Mouse (Mus musculus) intestine, embryonic 16.5 days (tissue): ENCODE results near the gene Socs5. TPM values are rescaled to one million over a fixed set of nuclear protein-coding genes. Genes with fewer than 3 reads are reported as not detected.

ENCODE experiments used
- ATAC-seq: fragments of 200-750 bp; cut with Nextera tagmentation; 2 replicates; pipeline ENCODE4 v1.8.0; 2017; ENCODE audit warnings: moderate TSS enrichment, moderate library complexity
- H3K27ac ChIP-seq: fragments of 300-500 bp; sonication (generic); 2 replicates; pipeline ENCODE4 v1.5.1; 2014; ENCODE audit warnings: mild to moderate bottlenecking, low read length
- H3K27me3 ChIP-seq: fragments of 300-500 bp; sonication (generic); replicated peaks from 2 replicates; pipeline ENCODE4 v1.6.1; 2014; ENCODE audit warnings: low read length, control low read depth, mixed read lengths; ENCODE audit not compliant: control insufficient read depth, insufficient read depth
- H3K36me3 ChIP-seq: fragments of 300-500 bp; sonication (generic); 2 replicates; pipeline ENCODE4 v1.6.1; 2014; ENCODE audit warnings: low read length, control low read depth; ENCODE audit not compliant: control insufficient read depth, insufficient read depth
- H3K4me1 ChIP-seq: fragments of 300-500 bp; sonication (generic); 2 replicates; pipeline ENCODE4 v1.6.1; 2014; ENCODE audit warnings: low read length, control low read depth, mixed read lengths; ENCODE audit not compliant: control insufficient read depth, insufficient read depth
- H3K4me2 ChIP-seq: fragments of 300-500 bp; sonication (generic); 2 replicates; pipeline ENCODE4 v1.6.1; 2014; ENCODE audit warnings: low read depth, low read length, control low read depth
- H3K4me3 ChIP-seq: fragments of 300-500 bp; sonication (generic); 2 replicates; pipeline ENCODE4 v1.5.1; 2014; ENCODE audit warnings: mild to moderate bottlenecking, low read length
- H3K9ac ChIP-seq: fragments of 300-500 bp; sonication (generic); 2 replicates; pipeline ENCODE4 v1.6.1; 2014; ENCODE audit warnings: low read depth, low read length
- H3K9me3 ChIP-seq: fragments of 300-500 bp; sonication (generic); 2 replicates; pipeline ENCODE4 v1.6.1; 2016; ENCODE audit warnings: low read length, control low read depth; ENCODE audit not compliant: control insufficient read depth
- WGBS: fragments of 180-500 bp; shearing (Covaris S2); extraction: QIAGEN DNeasy Blood & Tissue Kit; methylation state at CpG from one replicate; pipeline ENCODE4 v1.1.7; 2014; 5-methylcytosine and 5-hydroxymethylcytosine counted together
- polyA plus RNA-seq: library from polyadenylated mRNA; unstranded; fragments of >200 nt; fragmentation: Nextera tagmentation; extraction: Ambion mirVana; gene quantifications from 2 replicates; pipeline ENCODE4 v1.2.1, GENCODE M21; 2015

Socs5 gene
- polyA plus RNA-seq, 1 experiment from 2014 or later = 5.3 TPM

GRCm38 (mm10) chr17:87080724-87081123, 26.8 kb upstream of the Socs5 start:
- H3K27ac ChIP-seq = no peak overlapping the region
- no peak overlapping the region for H3K4me3 ChIP-seq
- 90% methylated on average over 7 of the region's 7 CpGs for WGBS
- H3K4me2 ChIP-seq = no peak overlapping the region
- ATAC-seq = no peak
- H3K9ac ChIP-seq = no peak overlapping the region
- H3K36me3 ChIP-seq = no peaks in the 10 kb centered on the region
- no peaks in the 10 kb centered on the region; the same call in 1 of the 2 replicates for H3K27me3 ChIP-seq
- H3K4me1 ChIP-seq = no peaks in the 10 kb centered on the region
- no peaks in the 10 kb centered on the region for H3K9me3 ChIP-seq

GRCm38 (mm10) chr17:87082547-87082946, 24.9 kb upstream of the Socs5 start:
- 81% methylated on average over 4 of the region's 4 CpGs for WGBS
- Histone ChIP-seq H3K27ac (no peak overlapping the region), H3K4me2 (no peak overlapping the region), H3K9ac (no peak overlapping the region), H3K36me3 (no peaks in the 10 kb centered on the region), H3K9me3 (no peaks in the 10 kb centered on the region), H3K27me3 (no peaks in the 10 kb centered on the region; the same call in 1 of the 2 replicates), H3K4me1 (no peaks in the 10 kb centered on the region), H3K4me3 (no peak overlapping the region)
- ATAC-seq = no peak

DNA sequence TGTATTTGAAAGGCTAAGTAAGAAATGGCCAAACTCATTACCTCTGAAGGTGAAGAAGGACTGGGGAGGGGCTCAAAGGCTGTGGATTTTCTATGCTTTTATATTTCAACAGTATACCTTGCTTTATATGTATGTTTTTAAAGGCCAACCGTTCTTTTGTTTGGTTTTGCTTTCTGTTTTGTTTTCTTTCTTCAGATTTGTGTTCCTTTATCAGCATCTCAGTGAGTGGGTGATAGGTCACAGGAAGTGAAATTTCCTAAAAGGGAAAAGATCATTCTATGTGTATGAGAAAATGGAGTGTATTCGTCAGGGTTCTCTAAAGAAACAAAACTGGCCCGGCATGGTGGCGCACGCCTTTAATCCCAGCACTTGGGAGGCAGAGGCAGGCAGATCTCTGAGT, 23.8 kb upstream of the Socs5 start:
- Histone ChIP-seq H3K4me2 (no peak overlapping the region), H3K27ac (no peak overlapping the region), H3K4me1 (no peaks in the 10 kb centered on the region), H3K9me3 (no peaks in the 10 kb centered on the region), H3K9ac (no peak overlapping the region), H3K36me3 (no peaks in the 10 kb centered on the region), H3K4me3 (no peak overlapping the region), H3K27me3 (no peaks in the 10 kb centered on the region; the same call in 1 of the 2 replicates)
- 86% methylated on average over 5 of the region's 5 CpGs for WGBS
- ATAC-seq = no peak

GRCm38 (mm10) chr17:87085726-87086125, 21.8 kb upstream of the Socs5 start:
- ATAC-seq = no peak
- Histone ChIP-seq H3K27me3 (no peaks in the 10 kb centered on the region; the same call in 1 of the 2 replicates), H3K9ac (no peak overlapping the region), H3K4me3 (no peak overlapping the region), H3K36me3 (no peaks in the 10 kb centered on the region), H3K4me2 (no peak overlapping the region), H3K4me1 (no peaks in the 10 kb centered on the region), H3K27ac (no peak overlapping the region), H3K9me3 (no peaks in the 10 kb centered on the region)
- 84% methylated on average over 6 of the region's 6 CpGs for WGBS

- 88% methylated on average over 7 of the region's 7 CpGs for WGBS
- Histone ChIP-seq H3K4me2 (no peak overlapping the region), H3K4me1 (no peaks in the 10 kb centered on the region), H3K9me3 (no peaks in the 10 kb centered on the region), H3K4me3 (no peak overlapping the region), H3K9ac (no peak overlapping the region), H3K36me3 (no peaks in the 10 kb centered on the region), H3K27ac (no peak overlapping the region), H3K27me3 (no peaks in the 10 kb centered on the region; the same call in 1 of the 2 replicates)
- no peak for ATAC-seq
Measured at GRCm38 (mm10) chr17:87089296-87089695, 18.2 kb upstream of the Socs5 start.

- Histone ChIP-seq H3K9ac (no peak overlapping the region), H3K36me3 (no peaks in the 10 kb centered on the region), H3K27me3 (no peaks in the 10 kb centered on the region), H3K4me2 (no peak overlapping the region), H3K9me3 (no peaks in the 10 kb centered on the region), H3K4me3 (no peak overlapping the region), H3K4me1 (no peaks in the 10 kb centered on the region), H3K27ac (no peak overlapping the region)
- 79% methylated on average over 5 of the region's 5 CpGs for whole genome bisulfite sequencing
- no peak for ATAC-seq
Measured at GRCm38 (mm10) chr17:87093061-87093460, 14.4 kb upstream of the Socs5 start.

GRCm38 (mm10) chr17:87096951-87097350, 10.5 kb upstream of the Socs5 start:
- Histone ChIP-seq H3K27ac (no peak overlapping the region), H3K4me1 (no peaks in the 10 kb centered on the region), H3K4me2 (no peak overlapping the region), H3K9ac (no peak overlapping the region), H3K4me3 (no peak overlapping the region), H3K9me3 (no peaks in the 10 kb centered on the region), H3K36me3 (no peaks in the 10 kb centered on the region), H3K27me3 (no peaks in the 10 kb centered on the region)
- ATAC-seq = peak; percentile 42; the same call in 1 of the 2 replicates
- 72% methylated on average over 2 of the region's 2 CpGs for WGBS

GRCm38 (mm10) chr17:87097576-87097975, 9.9 kb upstream of the Socs5 start:
- WGBS = 90% methylated on average over 5 of the region's 5 CpGs
- no peak overlapping the region for H3K27ac ChIP-seq
- no peaks in the 10 kb centered on the region for H3K4me1 ChIP-seq
- no peak for ATAC-seq
- no peak overlapping the region for H3K4me2 ChIP-seq
- H3K9ac ChIP-seq = no peak overlapping the region
- H3K4me3 ChIP-seq = no peak overlapping the region
- H3K27me3 ChIP-seq = no peaks in the 10 kb centered on the region
- no peaks in the 10 kb centered on the region for H3K9me3 ChIP-seq
- no peaks in the 10 kb centered on the region for H3K36me3 ChIP-seq

DNA sequence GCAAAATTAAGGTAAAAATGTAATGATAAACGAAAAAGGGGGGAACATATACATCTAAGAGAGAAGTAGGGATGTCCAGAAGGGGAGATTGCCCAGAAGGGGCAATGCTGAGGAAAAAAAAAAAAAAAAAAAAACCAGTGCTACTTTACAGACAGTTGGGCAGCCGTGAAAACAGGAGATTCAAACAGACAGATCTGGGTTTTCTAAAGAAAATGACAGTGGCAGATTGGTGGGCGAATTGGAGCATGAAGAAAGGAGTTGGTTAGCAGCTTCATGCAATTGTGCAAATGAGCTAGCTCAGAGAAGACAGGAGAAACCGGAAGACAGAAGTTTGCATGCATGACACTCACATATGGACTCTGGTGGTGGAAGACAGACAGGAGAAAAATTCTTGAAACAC, 6.5 kb upstream of the Socs5 start:
- 70% methylated on average over 4 of the region's 4 CpGs for WGBS
- Histone ChIP-seq H3K4me2 (no peak overlapping the region), H3K4me1 (no peaks in the 10 kb centered on the region), H3K9ac (no peak overlapping the region), H3K27ac (no peak overlapping the region), H3K9me3 (no peaks in the 10 kb centered on the region), H3K27me3 (no peaks in the 10 kb centered on the region), H3K4me3 (no peak overlapping the region), H3K36me3 (no peaks in the 10 kb centered on the region)
- ATAC-seq = no peak

DNA sequence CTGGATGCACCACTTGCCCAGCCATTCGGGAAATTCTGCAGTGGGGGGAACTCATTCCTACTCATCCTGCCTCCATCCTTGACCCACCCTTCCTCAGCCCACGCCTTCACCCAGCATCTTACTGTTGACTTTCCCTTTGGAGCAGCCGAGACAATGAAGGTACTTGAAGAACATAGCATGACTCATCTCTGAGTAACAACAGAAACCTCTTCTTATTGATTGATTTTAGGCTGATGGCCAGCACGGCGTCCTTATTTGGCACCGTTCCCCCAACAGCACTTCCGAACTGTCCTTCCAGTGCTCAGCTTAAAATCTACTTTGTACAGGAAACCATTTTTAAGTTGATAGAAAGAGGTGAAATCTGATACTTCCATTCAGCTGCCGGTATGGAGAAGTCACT, 4.8 kb upstream of the Socs5 start:
- Histone ChIP-seq H3K9me3 (no peaks in the 10 kb centered on the region), H3K36me3 (no peaks in the 10 kb centered on the region), H3K9ac (no peak overlapping the region), H3K4me1 (no peaks in the 10 kb centered on the region), H3K4me3 (no peak overlapping the region), H3K27me3 (no peaks in the 10 kb centered on the region), H3K27ac (no peak overlapping the region), H3K4me2 (no peak overlapping the region)
- WGBS = 27% methylated on average over 8 of the region's 8 CpGs
- no peak for ATAC-seq
